Mouse (Mus musculus): ENCODE data around the gene Gm49320. TPM values are rescaled to one million over a fixed set of nuclear protein-coding genes. Genes with fewer than 3 reads are reported as not detected.
A peak's percentile ranks its signal among the peaks of the same experiment; 100 is the strongest.

Gm49320 gene
- polyA plus RNA-seq, 1 experiment from 2014 or later = 0.70 TPM

- DNase-seq (no peak), ATAC-seq (ENCODE audit: low FRiP score, low TSS enrichment) (no peak)
- H3K9me3 ChIP-seq (ENCODE audit: control insufficient read depth, low read length) = no peaks in the 10 kb centered on the region
- peaks cover 17% of the 10 kb centered on the region for H3K36me3 ChIP-seq (ENCODE audit: control insufficient read depth, insufficient read depth, low read length)
- peak overlapping the region; percentile 70 for H3K4me3 ChIP-seq (replicated peaks; ENCODE audit: low read depth, low read length)
- H3K4me2 ChIP-seq (ENCODE audit: low read length) = peak overlapping the region; percentile 95
- WGBS = 20% methylated on average over 15 of the region's 15 CpGs
- no peaks in the 10 kb centered on the region for H3K27me3 ChIP-seq (ENCODE audit: control insufficient read depth, insufficient read depth, low read length)
- H3K9ac ChIP-seq (replicated peaks; ENCODE audit: low read length) = peak overlapping the region; percentile 65
- peaks cover 18% of the 10 kb centered on the region for H3K4me1 ChIP-seq (ENCODE audit: control insufficient read depth, insufficient read depth, low read length)
- peak overlapping the region; percentile 93 for H3K27ac ChIP-seq (replicated peaks; ENCODE audit: low read depth, low read length)
Measured at GRCm38 (mm10) chr8:4237814-4238433, 741 bp upstream of the Gm49320 start.

GRCm38 (mm10) chr8:4239193-4239890 is 677 bp downstream of the Gm49320 start:
- DNase-seq (no peak), ATAC-seq (ENCODE audit: low FRiP score, low TSS enrichment) (peak; percentile 15)
- no peaks in the 10 kb centered on the region for H3K9me3 ChIP-seq (ENCODE audit: control insufficient read depth, low read length)
- H3K9ac ChIP-seq (replicated peaks; ENCODE audit: low read length) = peak overlapping the region; percentile 75
- peak overlapping the region; percentile 93; the same call in 1 of the 2 replicates for H3K27ac ChIP-seq (replicated peaks; ENCODE audit: low read depth, low read length)
- WGBS = 15% methylated on average over 19 of the region's 19 CpGs
- H3K36me3 ChIP-seq (ENCODE audit: control insufficient read depth, insufficient read depth, low read length) = peaks cover 31% of the 10 kb centered on the region
- H3K4me2 ChIP-seq (ENCODE audit: low read length) = peak overlapping the region; percentile 95
- H3K4me1 ChIP-seq (ENCODE audit: control insufficient read depth, insufficient read depth, low read length) = peaks cover 18% of the 10 kb centered on the region
- H3K27me3 ChIP-seq (ENCODE audit: control insufficient read depth, insufficient read depth, low read length) = no peaks in the 10 kb centered on the region
- H3K4me3 ChIP-seq (replicated peaks; ENCODE audit: low read depth, low read length) = peak overlapping the region; percentile 70

DNA sequence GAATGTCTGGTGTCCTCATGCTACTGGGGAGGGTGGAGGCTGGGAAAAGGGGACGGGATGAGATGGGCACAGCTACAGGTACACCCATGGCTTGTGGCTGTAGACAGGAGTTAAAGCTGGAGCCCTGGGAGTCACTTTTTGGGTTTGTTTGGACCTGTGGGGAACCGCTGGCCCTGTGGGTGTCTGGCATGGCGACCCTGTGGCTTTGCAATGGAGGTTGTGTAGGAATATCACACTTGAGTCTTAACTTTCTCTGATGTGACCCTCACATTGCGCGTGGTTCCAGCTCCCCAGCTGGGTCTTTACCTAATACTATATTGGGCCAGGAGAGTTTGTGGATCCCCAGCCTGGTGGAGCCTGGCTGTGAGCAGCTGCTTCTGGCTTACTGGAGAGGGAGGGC is 6.4 kb downstream of the Gm49320 start:
- Histone ChIP-seq H3K9ac (replicated peaks; ENCODE audit: low read length) (no peak overlapping the region), H3K4me3 (replicated peaks; ENCODE audit: low read depth, low read length) (no peak overlapping the region), H3K27me3 (ENCODE audit: control insufficient read depth, insufficient read depth, low read length) (no peaks in the 10 kb centered on the region), H3K9me3 (ENCODE audit: control insufficient read depth, low read length) (no peaks in the 10 kb centered on the region), H3K4me2 (ENCODE audit: low read length) (no peak overlapping the region), H3K36me3 (ENCODE audit: control insufficient read depth, insufficient read depth, low read length) (peaks cover 80% of the 10 kb centered on the region), H3K4me1 (ENCODE audit: control insufficient read depth, insufficient read depth, low read length) (peaks cover 3% of the 10 kb centered on the region), H3K27ac (replicated peaks; ENCODE audit: low read depth, low read length) (no peak overlapping the region)
- no peak for ATAC-seq (ENCODE audit: low FRiP score, low TSS enrichment)
- no peak for DNase-seq
- 93% methylated on average over 5 of the region's 5 CpGs for WGBS

DNA sequence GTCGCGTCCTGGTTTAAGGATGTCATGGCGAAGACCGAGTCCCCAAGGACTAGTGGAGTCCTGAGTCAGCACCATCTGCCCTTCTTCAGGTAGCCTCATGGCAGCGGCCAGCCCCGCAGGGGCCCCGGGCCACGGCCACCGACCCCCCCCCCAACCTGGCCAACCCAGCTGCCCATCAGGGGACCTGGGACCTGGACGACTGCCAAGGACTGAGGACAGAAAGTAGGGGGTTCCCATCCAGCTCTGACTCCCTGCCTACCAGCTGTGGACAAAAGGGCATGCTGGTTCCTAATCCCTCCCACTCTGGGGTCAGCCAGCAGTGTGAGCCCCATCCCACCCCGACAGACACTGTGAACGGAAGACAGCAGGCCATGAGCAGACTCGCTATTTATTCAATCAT is 7.1 kb downstream of the Gm49320 start:
- Histone ChIP-seq H3K27ac (replicated peaks; ENCODE audit: low read depth, low read length) (no peak overlapping the region), H3K4me1 (ENCODE audit: control insufficient read depth, insufficient read depth, low read length) (no peaks in the 10 kb centered on the region), H3K36me3 (ENCODE audit: control insufficient read depth, insufficient read depth, low read length) (peaks cover 80% of the 10 kb centered on the region), H3K9me3 (ENCODE audit: control insufficient read depth, low read length) (no peaks in the 10 kb centered on the region), H3K4me2 (ENCODE audit: low read length) (no peak overlapping the region), H3K4me3 (replicated peaks; ENCODE audit: low read depth, low read length) (no peak overlapping the region), H3K27me3 (ENCODE audit: control insufficient read depth, insufficient read depth, low read length) (no peaks in the 10 kb centered on the region), H3K9ac (replicated peaks; ENCODE audit: low read length) (no peak overlapping the region)
- DNase-seq (no peak), ATAC-seq (ENCODE audit: low FRiP score, low TSS enrichment) (no peak)
- 84% methylated on average over 13 of the region's 13 CpGs for whole genome bisulfite sequencing

DNA sequence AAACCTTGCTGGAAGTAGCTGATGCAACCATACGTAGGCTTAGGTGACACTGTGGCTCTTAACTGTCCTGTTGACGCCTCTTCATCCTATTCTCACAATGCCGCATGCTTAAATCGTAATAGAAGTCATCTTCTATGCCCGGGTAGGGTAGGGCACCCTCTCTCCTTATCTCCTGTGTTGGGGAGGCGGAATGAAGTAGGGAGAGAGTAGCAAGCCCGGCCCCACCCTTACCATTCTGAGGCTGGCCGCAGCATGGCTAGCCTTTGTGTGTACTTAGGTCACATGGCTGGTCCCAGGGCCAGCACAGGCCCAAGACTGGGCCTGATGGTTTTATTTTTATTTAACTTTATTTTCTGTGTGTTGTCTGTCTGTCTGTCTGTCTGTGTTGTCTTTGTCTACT is 8.6 kb downstream of the Gm49320 start:
- ATAC-seq (ENCODE audit: low FRiP score, low TSS enrichment) (no peak), DNase-seq (no peak)
- H3K4me2 ChIP-seq (ENCODE audit: low read length) = no peak overlapping the region
- H3K36me3 ChIP-seq (ENCODE audit: control insufficient read depth, insufficient read depth, low read length) = peaks cover 70% of the 10 kb centered on the region
- no peaks in the 10 kb centered on the region for H3K9me3 ChIP-seq (ENCODE audit: control insufficient read depth, low read length)
- H3K9ac ChIP-seq (replicated peaks; ENCODE audit: low read length) = no peak overlapping the region
- H3K4me3 ChIP-seq (replicated peaks; ENCODE audit: low read depth, low read length) = no peak overlapping the region
- H3K27ac ChIP-seq (replicated peaks; ENCODE audit: low read depth, low read length) = no peak overlapping the region
- H3K4me1 ChIP-seq (ENCODE audit: control insufficient read depth, insufficient read depth, low read length) = peaks cover under 1% of the 10 kb centered on the region
- no peaks in the 10 kb centered on the region for H3K27me3 ChIP-seq (ENCODE audit: control insufficient read depth, insufficient read depth, low read length)
- 95% methylated on average over 8 of the region's 8 CpGs for WGBS

- WGBS = 77% methylated on average over 15 of the region's 15 CpGs
- Histone ChIP-seq H3K4me1 (ENCODE audit: control insufficient read depth, insufficient read depth, low read length) (peaks cover 5% of the 10 kb centered on the region), H3K27me3 (ENCODE audit: control insufficient read depth, insufficient read depth, low read length) (no peaks in the 10 kb centered on the region), H3K9ac (replicated peaks; ENCODE audit: low read length) (no peak within 1 kb of the TSS), H3K27ac (replicated peaks; ENCODE audit: low read depth, low read length) (0 out of 2 replicates have a peak within 1 kb of the TSS, but pooled peaks have one; percentile 8), H3K4me3 (replicated peaks; ENCODE audit: low read depth, low read length) (no peak within 1 kb of the TSS), H3K4me2 (ENCODE audit: low read length) (no peak within 1 kb of the TSS), H3K36me3 (ENCODE audit: control insufficient read depth, insufficient read depth, low read length) (peaks cover 62% of the 10 kb centered on the region), H3K9me3 (ENCODE audit: control insufficient read depth, low read length) (no peaks in the 10 kb centered on the region)
- ATAC-seq (ENCODE audit: low FRiP score, low TSS enrichment) (no peak), DNase-seq (no peak)
Measured at GRCm38 (mm10) chr8:4247951-4248540, 9.4 kb downstream of the Gm49320 start, which contains the start of gene Tgfbr3l. TSS of gene Tgfbr3l (plus strand) at chr8:4248214.

- peaks cover 11% of the 10 kb centered on the region for H3K4me1 ChIP-seq (ENCODE audit: control insufficient read depth, insufficient read depth, low read length)
- ATAC-seq (ENCODE audit: low FRiP score, low TSS enrichment) = no peak
- 16% methylated on average over 29 of the region's 29 CpGs for WGBS
- peaks cover 51% of the 10 kb centered on the region for H3K36me3 ChIP-seq (ENCODE audit: control insufficient read depth, insufficient read depth, low read length)
- no peak overlapping the region for H3K4me3 ChIP-seq (replicated peaks; ENCODE audit: low read depth, low read length)
- no peaks in the 10 kb centered on the region for H3K27me3 ChIP-seq (ENCODE audit: control insufficient read depth, insufficient read depth, low read length)
- H3K9ac ChIP-seq (replicated peaks; ENCODE audit: low read length) = no peak overlapping the region
- H3K9me3 ChIP-seq (ENCODE audit: control insufficient read depth, low read length) = no peaks in the 10 kb centered on the region
- DNase-seq = no peak
- H3K4me2 ChIP-seq (ENCODE audit: low read length) = no peak overlapping the region
- 0 out of 2 replicates have a peak overlapping the region, but pooled peaks have one; percentile 8 for H3K27ac ChIP-seq (replicated peaks; ENCODE audit: low read depth, low read length)
Measured at GRCm38 (mm10) chr8:4249213-4249612, 10.5 kb downstream of the Gm49320 start.

DNA sequence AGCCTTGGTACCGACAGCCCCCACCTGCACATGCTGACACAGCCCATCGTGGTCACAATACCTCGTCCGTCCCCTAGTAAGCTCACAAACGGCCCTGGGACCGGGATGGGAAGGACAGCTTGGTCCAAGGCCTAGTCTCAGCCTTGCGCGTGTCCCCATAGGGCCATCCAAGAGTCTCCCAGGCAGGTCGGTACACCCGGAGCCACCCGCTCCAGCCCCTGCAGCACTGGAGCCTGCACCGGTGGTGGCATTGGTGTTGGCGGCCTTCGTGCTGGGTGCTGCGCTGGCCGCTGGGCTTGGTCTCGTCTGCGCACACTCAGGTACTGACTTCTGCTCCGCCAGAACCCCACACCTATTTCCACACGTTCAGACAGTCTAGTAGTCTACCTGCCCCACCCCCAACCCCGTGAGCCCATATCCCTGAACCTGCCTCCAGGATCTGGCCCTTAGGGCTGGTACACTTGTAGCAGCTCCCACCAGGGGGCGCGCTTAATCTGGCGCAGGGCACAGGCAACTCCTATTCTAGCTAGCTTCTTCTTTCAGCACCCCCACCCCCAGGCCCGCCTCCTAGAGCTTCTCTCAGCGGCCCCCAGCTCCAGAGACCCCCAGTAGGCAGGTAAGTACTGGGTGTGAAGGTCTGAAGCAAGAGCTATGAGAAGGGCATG is 11.8 kb downstream of the Gm49320 start:
- no peak overlapping the region for H3K27ac ChIP-seq (replicated peaks; ENCODE audit: low read depth, low read length)
- no peak overlapping the region for H3K4me2 ChIP-seq (ENCODE audit: low read length)
- H3K9me3 ChIP-seq (ENCODE audit: control insufficient read depth, low read length) = no peaks in the 10 kb centered on the region
- peaks cover 17% of the 10 kb centered on the region for H3K4me1 ChIP-seq (ENCODE audit: control insufficient read depth, insufficient read depth, low read length)
- no peaks in the 10 kb centered on the region for H3K27me3 ChIP-seq (ENCODE audit: control insufficient read depth, insufficient read depth, low read length)
- ATAC-seq (ENCODE audit: low FRiP score, low TSS enrichment) (peak; percentile 19; the same call in 1 of the 2 replicates), DNase-seq (peak; percentile 87)
- H3K4me3 ChIP-seq (replicated peaks; ENCODE audit: low read depth, low read length) = no peak overlapping the region
- H3K9ac ChIP-seq (replicated peaks; ENCODE audit: low read length) = no peak overlapping the region
- WGBS = 28% methylated on average over 26 of the region's 26 CpGs
- peaks cover 51% of the 10 kb centered on the region for H3K36me3 ChIP-seq (ENCODE audit: control insufficient read depth, insufficient read depth, low read length)
